Mouse (Mus musculus) liver, postnatal 0 days (tissue): ENCODE measurements around the gene Slc35a2.

Source experiments
- CTCF ChIP-seq: sonication (generic); IDR thresholded peaks from 2 replicates; pipeline ENCODE4 v1.5.1; 2016; ENCODE audit warnings: antibody characterized with exemption, low read depth
- EP300 ChIP-seq: IDR thresholded peaks from 2 replicates; pipeline ENCODE4 v1.6.1; 2016; ENCODE audit warnings: antibody characterized with exemption, low read depth, mild to moderate bottlenecking

- TF ChIP-seq CTCF = no peak
- TF ChIP-seq EP300 = no peak
Observed at GRCm38 (mm10) chrX:7919601-7920383, 36.0 kb downstream of the Slc35a2 start, which contains the start of gene Pcsk1n.
